Mouse (Mus musculus) hindbrain, embryonic 14.5 days (tissue): ENCODE results near the gene Zfp280b. TPM values are rescaled to one million over a fixed set of nuclear protein-coding genes. Genes with fewer than 3 reads are reported as not detected.

Experiments used
- microRNA-seq: library from miRNA; unstranded; fragments of <30 nt; microRNA quantifications from one replicate; pipeline ENCODE4, GENCODE M21; 2016
- polyA plus RNA-seq: library from polyadenylated mRNA; unstranded; fragments of >200 nt; fragmentation: Nextera tagmentation; extraction: Ambion mirVana; gene quantifications from 2 replicates; pipeline ENCODE4 v1.2.1, GENCODE M21; 2014

Gene Zfp280b
- polyA plus RNA-seq, 1 experiment from 2014 or later, result 11.9 TPM

Small RNA genes within 50 kb of the gene (microRNA-seq; reads per million reads assigned to microRNA genes)
- gene Mir6409, result not detected

Other genes with a start within 250 kb of the Zfp280b start
- gene Gstt1, start 234.1 kb upstream of the Zfp280b start, polyA plus RNA-seq, result 12.1 and 12.2 TPM in 2 replicates
- not detected in 2 replicates for gene Gstt4, start 210.1 kb upstream of the Zfp280b start, polyA plus RNA-seq
- gene Gstt2, start 195.2 kb upstream of the Zfp280b start, polyA plus RNA-seq, result 5.8 and 8.3 TPM in 2 replicates
- gene Mif, start 172.4 kb upstream of the Zfp280b start, polyA plus RNA-seq, result 1,642 and 1,896 TPM in 2 replicates
- 0.91 and 1.5 TPM in 2 replicates for gene Derl3, start 139.2 kb upstream of the Zfp280b start, polyA plus RNA-seq
- 230 and 231 TPM in 2 replicates for gene Smarcb1, start 111.0 kb upstream of the Zfp280b start, polyA plus RNA-seq
- 148 TPM in 2 replicates for gene Chchd10, start 99.5 kb upstream of the Zfp280b start, polyA plus RNA-seq
- 16.8 and 18.0 TPM in 2 replicates for gene Mmp11, start 96.2 kb upstream of the Zfp280b start, polyA plus RNA-seq
- 2.4 and 3.1 TPM in 2 replicates for gene Gm867, start 92.0 kb upstream of the Zfp280b start, polyA plus RNA-seq
- gene Vpreb3, start 89.6 kb upstream of the Zfp280b start, polyA plus RNA-seq, result 0.48 and 1.6 TPM in 2 replicates
- gene Gm5134, start 78.1 kb upstream of the Zfp280b start, polyA plus RNA-seq, result 0.14 TPM in 1 of 2 replicates, not detected in the other
- not detected in 2 replicates for gene Slc5a4b, start 78.3 kb downstream of the Zfp280b start, polyA plus RNA-seq
- not detected in 2 replicates for gene Slc5a4a, start 114.8 kb downstream of the Zfp280b start, polyA plus RNA-seq
- gene Prmt2, start 205.2 kb downstream of the Zfp280b start, polyA plus RNA-seq, result 306 and 367 TPM in 2 replicates
- 2.9 and 4.4 TPM in 2 replicates for gene S100b, start 221.2 kb downstream of the Zfp280b start, polyA plus RNA-seq